Mouse (Mus musculus): ENCODE results near the gene Lmntd1. TPM values are rescaled to one million over a fixed set of nuclear protein-coding genes. Genes with fewer than 3 reads are reported as not detected.

Gene Lmntd1
- total and polyA plus RNA-seq, 3 experiments = 0.08 to 0.43 (median 0.26) TPM

- dilution Hi-C loops (cut with MboI; ENCODE audit: extremely low pct_ligation_motif_present, extremely low pct_unique_long_range_greater_than_20kb, low sequenced_read_pairs) = no loop called here
- no peaks in the 10 kb centered on the region for H3K27me3 ChIP-seq (replicated peaks)
- in situ Hi-C loops (cut with MboI; ENCODE audit: low pct_ligation_motif_present, low pct_unique_long_range_greater_than_20kb, low sequenced_read_pairs) = no loop called here
- H3K4me3 ChIP-seq (replicated peaks in 1 of 3; ENCODE audit: low read depth in 2 of 3, low read length in 2 of 3, poor library complexity in 1 of 3) = no peak overlapping the region
- 0 out of 4 replicates have a peak, but pooled peaks cover 0 to 3% of the 10 kb centered on the region in 2 experiments for H3K4me1 ChIP-seq (ENCODE audit: control insufficient read depth in 1 of 2, insufficient read depth in 2 of 2)
- no peak for DNase-seq (ENCODE audit: extremely low read depth)
- H3K79me2 ChIP-seq (replicated peaks; ENCODE audit: control insufficient read depth, extremely low read depth, insufficient read depth, poor library complexity, severe bottlenecking) = no peaks in the 10 kb centered on the region
- TF ChIP-seq KAT2A (IDR thresholded peaks at IDR 0.05; ENCODE audit: insufficient replicate concordance, low read length) = no peak
- no peak for TF ChIP-seq HCFC1 (IDR thresholded peaks at IDR 0.05; ENCODE audit: low read depth, low read length)
- no peak for TF ChIP-seq RCOR1 (conservative IDR thresholded peaks at IDR 0.05; ENCODE audit: low read depth, low read length)
- no peak for TF ChIP-seq ZMIZ1 (IDR thresholded peaks at IDR 0.05; ENCODE audit: low read depth, low read length)
- no peak for TF ChIP-seq MEF2A (IDR thresholded peaks at IDR 0.05; ENCODE audit: borderline replicate concordance, low read depth, low read length)
- no peak for TF ChIP-seq GABPA (IDR thresholded peaks at IDR 0.05; ENCODE audit: insufficient replicate concordance, low read depth, low read length)
- TF ChIP-seq MAFK (IDR thresholded peaks at IDR 0.05; ENCODE audit: insufficient replicate concordance, low read length) = no peak
- no peak for TF ChIP-seq CHD2 (IDR thresholded peaks at IDR 0.05; ENCODE audit: low read length)
- no peak for TF ChIP-seq ZC3H11A (IDR thresholded peaks at IDR 0.05; ENCODE audit: low read depth, low read length)
- TF ChIP-seq MXI1 (IDR thresholded peaks at IDR 0.05; ENCODE audit: low read depth, low read length) = no peak
- TF ChIP-seq CHD1 (IDR thresholded peaks at IDR 0.05; ENCODE audit: low read depth, low read length) = no peak
- no peak for TF ChIP-seq PAX5 (IDR thresholded peaks at IDR 0.05; ENCODE audit: low read length)
- no peak for TF ChIP-seq MYC (IDR thresholded peaks at IDR 0.05; ENCODE audit: low read depth, low read length)
- TF ChIP-seq JUND (conservative IDR thresholded peaks at IDR 0.05; ENCODE audit: low read depth, low read length) = no peak
- no peak for TF ChIP-seq MAZ (IDR thresholded peaks at IDR 0.05; ENCODE audit: low read depth, low read length)
- no peak for TF ChIP-seq CTCF (conservative IDR thresholded peaks at IDR 0.05 in 1 of 2, IDR thresholded peaks at IDR 0.05 in 1 of 2; ENCODE audit: low read depth in 2 of 2, low read length in 2 of 2)
- TF ChIP-seq EP300 (IDR thresholded peaks at IDR 0.05; ENCODE audit: low read length) = no peak
- TF ChIP-seq USF1 (IDR thresholded peaks at IDR 0.05; ENCODE audit: low read depth, low read length) = no peak
- no peak overlapping the region for H3K27ac ChIP-seq (ENCODE audit: insufficient read depth, low read depth)
- H3K36me3 ChIP-seq (replicated peaks in 1 of 2; ENCODE audit: control insufficient read depth in 1 of 2, insufficient read depth in 1 of 2, low read length in 1 of 2) = no peaks in the 10 kb centered on the region
- H3K4me2 ChIP-seq (ENCODE audit: insufficient read depth, low read depth, poor library complexity, severe bottlenecking) = no peak overlapping the region
- no peak overlapping the region for H3K9ac ChIP-seq (ENCODE audit: insufficient read depth, low read depth)
- no peaks in the 10 kb centered on the region for H3K9me3 ChIP-seq (replicated peaks; ENCODE audit: low read length)
Observed at GRCm38 (mm10) chr6:145481938-145482337, 132.2 kb downstream of the Lmntd1 start.

- in situ Hi-C loops (cut with MboI; ENCODE audit: low pct_ligation_motif_present, low pct_unique_long_range_greater_than_20kb, low sequenced_read_pairs) (no loop called here), dilution Hi-C loops (cut with MboI; ENCODE audit: extremely low pct_ligation_motif_present, extremely low pct_unique_long_range_greater_than_20kb, low sequenced_read_pairs) (no loop called here)
- TF ChIP-seq CTCF (conservative IDR thresholded peaks at IDR 0.05 in 1 of 2, IDR thresholded peaks at IDR 0.05 in 1 of 2; ENCODE audit: low read depth in 2 of 2, low read length in 2 of 2) = no peak
- TF ChIP-seq JUND (conservative IDR thresholded peaks at IDR 0.05; ENCODE audit: low read depth, low read length) = no peak
- no peak for TF ChIP-seq ETS1 (conservative IDR thresholded peaks at IDR 0.05; ENCODE audit: low read depth, low read length)
- no peak for TF ChIP-seq SMC3 (IDR thresholded peaks at IDR 0.05; ENCODE audit: low read depth, low read length)
- TF ChIP-seq NRF1 (IDR thresholded peaks at IDR 0.05; ENCODE audit: low read depth, low read length) = no peak
- TF ChIP-seq SIN3A (IDR thresholded peaks at IDR 0.05; ENCODE audit: low read length) = no peak
- no peak for TF ChIP-seq RAD21 (IDR thresholded peaks at IDR 0.05; ENCODE audit: low read depth, low read length)
- no peak for DNase-seq (ENCODE audit: extremely low read depth)
- no peak overlapping the region for H3K4me2 ChIP-seq (ENCODE audit: insufficient read depth, low read depth, poor library complexity, severe bottlenecking)
- H3K4me1 ChIP-seq (ENCODE audit: control insufficient read depth in 1 of 2, insufficient read depth in 2 of 2) = 0 out of 4 replicates have a peak, but pooled peaks cover 0 to 3% of the 10 kb centered on the region in 2 experiments
- H3K79me2 ChIP-seq (replicated peaks; ENCODE audit: control insufficient read depth, extremely low read depth, insufficient read depth, poor library complexity, severe bottlenecking) = no peaks in the 10 kb centered on the region
- H3K9ac ChIP-seq (ENCODE audit: insufficient read depth, low read depth) = no peak overlapping the region
- H3K36me3 ChIP-seq (replicated peaks in 1 of 2; ENCODE audit: control insufficient read depth in 1 of 2, insufficient read depth in 1 of 2, low read length in 1 of 2) = no peaks in the 10 kb centered on the region
- H3K9me3 ChIP-seq (replicated peaks; ENCODE audit: low read length) = no peaks in the 10 kb centered on the region
- no peak overlapping the region for H3K27ac ChIP-seq (ENCODE audit: insufficient read depth, low read depth)
- no peaks in the 10 kb centered on the region for H3K27me3 ChIP-seq (replicated peaks)
- no peak overlapping the region for H3K4me3 ChIP-seq (replicated peaks in 1 of 3; ENCODE audit: low read depth in 2 of 3, low read length in 2 of 3, poor library complexity in 1 of 3)
Observed at GRCm38 (mm10) chr6:145478821-145479271, 135.3 kb downstream of the Lmntd1 start.

Data from CH12.LX (cell line).